Mouse (Mus musculus): ENCODE measurements around the gene Pgf.

Pgf gene

DNA sequence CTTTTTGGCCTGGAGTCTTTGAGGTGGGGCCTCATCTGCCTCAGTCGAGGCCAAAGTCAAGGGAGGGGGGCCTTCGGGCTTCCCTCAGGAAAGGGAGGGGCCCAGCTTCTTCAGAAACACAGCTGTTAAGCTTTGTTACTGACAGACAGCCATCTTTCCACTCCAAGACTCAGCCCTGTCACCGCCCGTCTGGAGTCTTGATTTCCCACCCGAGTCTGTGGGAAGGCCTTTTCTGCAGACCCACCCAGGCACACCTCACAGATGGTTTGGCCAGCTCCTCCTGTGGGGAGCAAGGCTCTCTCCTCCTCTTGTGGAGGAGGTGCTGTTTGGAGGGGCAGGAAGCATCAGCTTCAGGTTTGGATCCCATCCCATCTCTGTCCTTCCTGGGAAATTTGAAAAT is 18.0 kb downstream of the Pgf start:
- no peak overlapping the region for H3K4me3 ChIP-seq (replicated peaks; ENCODE audit: low read length)
- H3K4me1 ChIP-seq (replicated peaks; ENCODE audit: low read depth, low read length), result peaks cover 12% of the 10 kb centered on the region
- no peaks in the 10 kb centered on the region for H3K9me3 ChIP-seq (ENCODE audit: low read length)
- TF ChIP-seq POU5F1 (IDR thresholded peaks at IDR 0.05; ENCODE audit: borderline replicate concordance, low read length) (no peak), CTCF (conservative IDR thresholded peaks at IDR 0.05; ENCODE audit: low read length) (no peak), NANOG (IDR thresholded peaks at IDR 0.05; ENCODE audit: borderline replicate concordance, low read length) (no peak)
- H3K36me3 ChIP-seq (ENCODE audit: insufficient read depth, low read length), result no peaks in the 10 kb centered on the region
- peaks cover 21% of the 10 kb centered on the region for H3K27me3 ChIP-seq (ENCODE audit: insufficient read depth, low read length)

- Histone ChIP-seq H3K27me3 (ENCODE audit: insufficient read depth, low read length) (peaks cover 21% of the 10 kb centered on the region), H3K9me3 (ENCODE audit: low read length) (no peaks in the 10 kb centered on the region), H3K4me1 (replicated peaks; ENCODE audit: low read depth, low read length) (peaks cover 12% of the 10 kb centered on the region), H3K36me3 (ENCODE audit: insufficient read depth, low read length) (no peaks in the 10 kb centered on the region), H3K4me3 (replicated peaks; ENCODE audit: low read length) (no peak overlapping the region)
- TF ChIP-seq POU5F1 (IDR thresholded peaks at IDR 0.05; ENCODE audit: borderline replicate concordance, low read length) (no peak), NANOG (IDR thresholded peaks at IDR 0.05; ENCODE audit: borderline replicate concordance, low read length) (no peak), CTCF (conservative IDR thresholded peaks at IDR 0.05; ENCODE audit: low read length) (no peak)
These were observed 18.8 kb downstream of the Pgf start for GRCm38 (mm10) chr12:85158801-85159200.

DNA sequence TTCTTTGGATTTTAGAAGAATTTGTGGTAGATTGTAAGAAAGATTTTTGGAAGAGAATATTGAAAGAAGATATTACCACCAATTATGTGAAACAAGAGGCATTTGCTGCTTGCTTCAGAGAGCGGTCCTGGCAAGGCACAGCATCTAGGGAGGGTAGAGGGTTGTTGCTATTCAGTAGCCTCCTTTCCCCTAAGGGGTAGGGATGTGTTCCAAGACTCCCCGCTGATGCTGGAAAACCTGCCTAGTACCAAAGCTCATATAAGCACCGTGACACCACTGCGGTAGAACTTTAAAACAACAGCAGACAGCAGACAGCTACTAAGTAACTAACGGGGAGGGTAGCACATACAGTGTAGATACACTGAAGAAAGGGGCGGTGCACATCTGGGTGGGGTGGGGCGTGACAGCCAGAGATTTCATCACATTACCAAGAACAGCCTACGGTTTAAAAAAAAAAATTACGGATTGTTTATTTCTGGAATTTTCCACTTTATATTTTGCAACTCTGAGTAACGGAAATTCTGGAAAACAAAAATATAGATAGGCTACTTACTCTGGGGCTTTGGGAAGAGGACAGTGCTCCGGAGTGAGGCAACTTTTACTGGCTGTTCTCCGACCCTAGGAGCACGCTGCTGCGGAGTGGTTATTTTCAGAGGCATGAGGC is 19.7 kb downstream of the Pgf start:
- H3K4me3 ChIP-seq (replicated peaks; ENCODE audit: low read length), result no peak overlapping the region
- H3K9me3 ChIP-seq (ENCODE audit: low read length), result no peaks in the 10 kb centered on the region
- no peaks in the 10 kb centered on the region for H3K36me3 ChIP-seq (ENCODE audit: insufficient read depth, low read length)
- H3K27me3 ChIP-seq (ENCODE audit: insufficient read depth, low read length), result peaks cover 20% of the 10 kb centered on the region
- peaks cover 12% of the 10 kb centered on the region for H3K4me1 ChIP-seq (replicated peaks; ENCODE audit: low read depth, low read length)
- TF ChIP-seq POU5F1 (IDR thresholded peaks at IDR 0.05; ENCODE audit: borderline replicate concordance, low read length) (no peak), NANOG (IDR thresholded peaks at IDR 0.05; ENCODE audit: borderline replicate concordance, low read length) (no peak)

DNA sequence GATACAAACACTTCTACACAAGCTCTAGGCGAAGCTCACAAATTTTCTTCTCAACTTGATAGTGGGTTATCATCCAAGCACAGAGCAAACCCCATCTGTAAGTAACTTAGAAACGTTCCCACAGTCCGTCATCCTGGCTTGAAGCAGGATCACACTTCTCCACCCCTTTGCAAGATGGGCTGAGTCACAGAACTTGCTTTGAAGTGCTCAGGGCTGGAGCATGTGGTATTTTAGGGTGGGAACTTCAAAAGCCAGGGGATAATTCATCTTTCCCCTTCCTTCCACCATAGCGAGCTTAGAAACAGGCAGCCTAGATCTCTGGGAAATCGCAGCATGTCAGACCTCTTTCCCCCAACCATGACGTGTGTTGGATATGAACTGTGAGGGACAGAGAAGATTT is 21.3 kb downstream of the Pgf start:
- Histone ChIP-seq H3K4me3 (replicated peaks; ENCODE audit: low read length) (no peak overlapping the region), H3K27me3 (ENCODE audit: insufficient read depth, low read length) (peaks cover 22% of the 10 kb centered on the region), H3K4me1 (replicated peaks; ENCODE audit: low read depth, low read length) (peaks cover 16% of the 10 kb centered on the region), H3K9me3 (ENCODE audit: low read length) (no peaks in the 10 kb centered on the region), H3K36me3 (ENCODE audit: insufficient read depth, low read length) (no peaks in the 10 kb centered on the region)
- TF ChIP-seq POU5F1 (IDR thresholded peaks at IDR 0.05; ENCODE audit: borderline replicate concordance, low read length) (no peak), NANOG (IDR thresholded peaks at IDR 0.05; ENCODE audit: borderline replicate concordance, low read length) (no peak)

DNA sequence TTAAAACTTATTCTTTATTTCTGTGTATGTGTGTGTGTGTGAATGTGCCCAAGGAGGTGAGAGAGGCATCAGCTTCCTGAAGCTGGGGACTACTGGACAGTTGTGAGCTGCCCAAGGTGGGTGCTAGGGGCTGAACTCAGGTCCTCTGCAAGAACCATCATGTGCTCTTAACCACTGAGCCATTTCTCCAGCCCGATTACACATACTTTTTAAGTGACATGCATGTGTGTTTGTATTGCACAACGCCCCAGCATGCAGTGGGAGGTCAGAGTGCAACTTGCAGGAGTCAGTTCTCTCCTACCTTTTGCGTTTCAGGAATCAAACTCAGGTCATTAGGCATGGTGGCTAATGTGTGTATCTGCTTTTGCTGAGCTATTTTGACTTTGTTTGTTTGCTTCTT is 24.6 kb downstream of the Pgf start:
- Histone ChIP-seq H3K36me3 (ENCODE audit: insufficient read depth, low read length) (no peaks in the 10 kb centered on the region), H3K4me3 (replicated peaks; ENCODE audit: low read length) (no peak overlapping the region), H3K4me1 (replicated peaks; ENCODE audit: low read depth, low read length) (peaks cover 17% of the 10 kb centered on the region), H3K9me3 (ENCODE audit: low read length) (no peaks in the 10 kb centered on the region), H3K27me3 (ENCODE audit: insufficient read depth, low read length) (peaks cover 43% of the 10 kb centered on the region)
- TF ChIP-seq CTCF (conservative IDR thresholded peaks at IDR 0.05; ENCODE audit: low read length) (no peak), NANOG (IDR thresholded peaks at IDR 0.05; ENCODE audit: borderline replicate concordance, low read length) (no peak), POU5F1 (IDR thresholded peaks at IDR 0.05; ENCODE audit: borderline replicate concordance, low read length) (no peak)

- TF ChIP-seq POU5F1 (IDR thresholded peaks at IDR 0.05; ENCODE audit: borderline replicate concordance, low read length), result no peak
- no peak for TF ChIP-seq NANOG (IDR thresholded peaks at IDR 0.05; ENCODE audit: borderline replicate concordance, low read length)
- TF ChIP-seq CTCF (conservative IDR thresholded peaks at IDR 0.05; ENCODE audit: low read length), result no peak
- peak within 1 kb of the TSS; percentile 78 for H3K4me3 ChIP-seq (replicated peaks; ENCODE audit: low read length)
These were observed 26.4 kb downstream of the Pgf start, which contains the start of gene Rps6kl1 for GRCm38 (mm10) chr12:85151002-85151774. Gene Rps6kl1 (minus strand): TSS chr12:85151264.

DNA sequence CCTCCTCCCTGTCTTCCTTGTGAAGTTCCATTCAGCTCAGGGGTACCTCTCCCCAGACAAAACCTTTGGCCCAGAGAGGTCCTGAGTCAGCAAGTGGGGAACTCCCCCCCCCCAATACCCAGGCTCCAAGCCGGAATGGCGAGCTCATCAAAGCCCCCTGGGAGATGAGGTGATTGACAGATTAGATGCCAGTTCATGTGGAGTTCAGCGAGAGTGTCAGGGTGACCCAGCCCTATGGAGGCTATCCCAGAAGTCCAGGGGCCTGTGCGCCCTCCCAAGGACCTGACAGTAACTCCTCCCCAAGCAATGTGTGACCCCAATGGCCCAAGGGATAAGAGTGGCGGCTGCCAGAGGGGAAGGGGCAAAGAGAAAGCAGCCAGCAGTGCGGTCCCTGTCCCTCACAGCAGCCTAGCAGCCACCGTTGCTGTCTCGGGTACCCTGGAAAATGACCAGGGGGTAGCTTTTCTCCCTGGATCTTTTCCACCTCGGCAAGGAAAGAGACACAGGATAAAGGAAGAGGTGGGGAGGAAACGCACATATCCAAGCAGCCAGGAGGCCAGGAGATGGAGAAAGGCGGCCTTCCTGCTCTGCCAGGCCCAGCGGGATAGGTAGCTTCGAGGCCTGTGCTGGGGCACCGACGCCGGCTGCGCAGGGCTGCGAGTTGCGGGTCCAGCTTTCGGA is 27.1 kb downstream of the Pgf start:
- Histone ChIP-seq H3K9me3 (ENCODE audit: low read length) (no peaks in the 10 kb centered on the region), H3K36me3 (ENCODE audit: insufficient read depth, low read length) (no peaks in the 10 kb centered on the region), H3K4me3 (replicated peaks; ENCODE audit: low read length) (peak overlapping the region; percentile 78), H3K4me1 (replicated peaks; ENCODE audit: low read depth, low read length) (peaks cover 30% of the 10 kb centered on the region), H3K27me3 (ENCODE audit: insufficient read depth, low read length) (peaks cover 49% of the 10 kb centered on the region)
- no peak for TF ChIP-seq CTCF (conservative IDR thresholded peaks at IDR 0.05; ENCODE audit: low read length)

More at GRCm38 (mm10) chr12:85151002-85151774, 26.4 kb downstream of the Pgf start, which contains the start of gene Rps6kl1:
- peaks cover 54% of the 10 kb centered on the region for H3K27me3 ChIP-seq (ENCODE audit: insufficient read depth, low read length)
- no peaks in the 10 kb centered on the region for H3K9me3 ChIP-seq (ENCODE audit: low read length)
- H3K36me3 ChIP-seq (ENCODE audit: insufficient read depth, low read length), result no peaks in the 10 kb centered on the region
- H3K4me1 ChIP-seq (replicated peaks; ENCODE audit: low read depth, low read length), result peaks cover 23% of the 10 kb centered on the region

GRCm38 (mm10) chr12:85146881-85147280 is 30.7 kb downstream of the Pgf start:
- peaks cover 47% of the 10 kb centered on the region for H3K27me3 ChIP-seq (ENCODE audit: insufficient read depth, low read length)
- H3K4me3 ChIP-seq (replicated peaks; ENCODE audit: low read length), result 0 out of 2 replicates have a peak overlapping the region, but pooled peaks have one; percentile 10
- H3K9me3 ChIP-seq (ENCODE audit: low read length), result no peaks in the 10 kb centered on the region
- TF ChIP-seq CTCF (conservative IDR thresholded peaks at IDR 0.05; ENCODE audit: low read length) (no peak), NANOG (IDR thresholded peaks at IDR 0.05; ENCODE audit: borderline replicate concordance, low read length) (no peak), POU5F1 (IDR thresholded peaks at IDR 0.05; ENCODE audit: borderline replicate concordance, low read length) (no peak)
- H3K4me1 ChIP-seq (replicated peaks; ENCODE audit: low read depth, low read length), result peaks cover 51% of the 10 kb centered on the region
- no peaks in the 10 kb centered on the region for H3K36me3 ChIP-seq (ENCODE audit: insufficient read depth, low read length)

Measured in E14TG2a.4 (cell line).